Mouse (Mus musculus) small intestine, adult 2 months (tissue): Measurements from ENCODE around the gene Eif3l. TPM values are rescaled to one million over a fixed set of nuclear protein-coding genes. Genes with fewer than 3 reads are reported as not detected.

ENCODE experiments used
- H3K27ac ChIP-seq: fragments of 200-500 bp; 2 replicates; pipeline ENCODE4 v1.5.1; 2012; ENCODE audit warnings: low read depth, low read length, control low read depth, inconsistent platforms; ENCODE audit not compliant: insufficient read depth
- H3K27me3 ChIP-seq: fragments of 200-500 bp; 2 replicates; pipeline ENCODE4 v1.6.1; 2012; ENCODE audit warnings: mild to moderate bottlenecking, moderate library complexity, low read length, inconsistent platforms; ENCODE audit not compliant: control insufficient read depth, insufficient read depth
- H3K36me3 ChIP-seq: fragments of 200-500 bp; 2 replicates; pipeline ENCODE4 v1.6.1; 2012; ENCODE audit warnings: mild to moderate bottlenecking, low read length, control low read depth, inconsistent platforms; ENCODE audit not compliant: control insufficient read depth, insufficient read depth
- H3K4me1 ChIP-seq: fragments of 200-500 bp; 2 replicates; pipeline ENCODE4 v1.6.1; 2012; ENCODE audit warnings: low read length, inconsistent platforms, mixed read lengths; ENCODE audit not compliant: control insufficient read depth, insufficient read depth, insufficient read length
- H3K4me3 ChIP-seq: fragments of 200-500 bp; 2 replicates; pipeline ENCODE4 v1.5.1; 2012; ENCODE audit warnings: low read depth, mild to moderate bottlenecking, control low read depth, inconsistent platforms, low read length, moderate library complexity
- CTCF ChIP-seq: fragments of 200-500 bp; IDR thresholded peaks from 2 replicates; pipeline ENCODE4 v1.5.1; 2012; ENCODE audit warnings: low read depth, mild to moderate bottlenecking, control low read depth, inconsistent platforms, low read length, moderate library complexity, mixed read lengths; ENCODE audit not compliant: insufficient replicate concordance, insufficient read length; ENCODE audit errors: extremely low read depth
- POLR2A ChIP-seq: fragments of 200-500 bp; IDR thresholded peaks from 2 replicates; pipeline ENCODE4 v1.6.1; 2012; ENCODE audit warnings: low read depth, mild to moderate bottlenecking, control low read depth, inconsistent platforms, low read length, moderate library complexity
- WGBS: fragments of 180-500 bp; shearing (Covaris S2); methylation state at CpG from one replicate; pipeline ENCODE4 v1.1.7; 2018; 5-methylcytosine and 5-hydroxymethylcytosine counted together
- polyA plus RNA-seq: library from polyadenylated mRNA; depleted of rRNA; stranded (reverse); fragments of >200 nt; gene quantifications from 2 replicates; pipeline ENCODE4 v1.2.3, GENCODE M21; 2012

Gene Eif3l
- polyA plus RNA-seq, 1 experiment: 88.3 TPM

- Histone ChIP-seq H3K4me1 (peaks cover 7% of the 10 kb centered on the region), H3K4me3 (no peak overlapping the region), H3K27ac (no peak overlapping the region), H3K36me3 (peaks cover 29% of the 10 kb centered on the region), H3K27me3 (no peaks in the 10 kb centered on the region)
- no peak for TF ChIP-seq POLR2A
- TF ChIP-seq CTCF: no peak
- 60% methylated on average over 2 of the region's 2 CpGs for WGBS
Observed at GRCm38 (mm10) chr15:79050964-79051363, 24.0 kb upstream of the Eif3l start.

GRCm38 (mm10) chr15:79051461-79052360, 23.3 kb upstream of the Eif3l start:
- Histone ChIP-seq H3K27me3 (no peaks in the 10 kb centered on the region), H3K27ac (no peak overlapping the region), H3K36me3 (peaks cover 37% of the 10 kb centered on the region), H3K4me1 (peaks cover 7% of the 10 kb centered on the region), H3K4me3 (no peak overlapping the region)
- TF ChIP-seq CTCF (no peak), POLR2A (no peak)
- 50% methylated on average over 13 of the region's 13 CpGs for WGBS

GRCm38 (mm10) chr15:79052366-79052765, 22.6 kb upstream of the Eif3l start:
- 89% methylated on average over 2 of the region's 2 CpGs for WGBS
- H3K4me1 ChIP-seq: peaks cover 7% of the 10 kb centered on the region
- H3K27ac ChIP-seq: no peak overlapping the region
- H3K4me3 ChIP-seq: no peak overlapping the region
- TF ChIP-seq CTCF (no peak), POLR2A (no peak)
- H3K27me3 ChIP-seq: no peaks in the 10 kb centered on the region
- peaks cover 40% of the 10 kb centered on the region for H3K36me3 ChIP-seq

GRCm38 (mm10) chr15:79056601-79057000, 18.4 kb upstream of the Eif3l start:
- H3K27ac ChIP-seq: no peak overlapping the region
- peaks cover 3% of the 10 kb centered on the region for H3K4me1 ChIP-seq
- TF ChIP-seq POLR2A: no peak
- no peak for TF ChIP-seq CTCF
- WGBS: 93% methylated on average over 7 of the region's 7 CpGs
- H3K36me3 ChIP-seq: peaks cover 67% of the 10 kb centered on the region
- no peaks in the 10 kb centered on the region for H3K27me3 ChIP-seq
- H3K4me3 ChIP-seq: no peak overlapping the region

GRCm38 (mm10) chr15:79057850-79058249, 17.1 kb upstream of the Eif3l start:
- Histone ChIP-seq H3K36me3 (peaks cover 67% of the 10 kb centered on the region), H3K27ac (no peak overlapping the region), H3K27me3 (no peaks in the 10 kb centered on the region), H3K4me3 (no peak overlapping the region), H3K4me1 (peaks cover 2% of the 10 kb centered on the region; the same call in 1 of the 2 replicates)
- no peak for TF ChIP-seq POLR2A
- TF ChIP-seq CTCF: no peak
- 93% methylated on average over 6 of the region's 6 CpGs for WGBS

- TF ChIP-seq CTCF (no peak), POLR2A (no peak)
- H3K27me3 ChIP-seq: no peaks in the 10 kb centered on the region
- H3K4me1 ChIP-seq: peaks cover 8% of the 10 kb centered on the region
- H3K27ac ChIP-seq: no peak overlapping the region
- peaks cover 37% of the 10 kb centered on the region for H3K36me3 ChIP-seq
- WGBS: 57% methylated on average over 14 of the region's 14 CpGs
- no peak overlapping the region for H3K4me3 ChIP-seq
Observed at GRCm38 (mm10) chr15:79060887-79061565, 14.0 kb upstream of the Eif3l start.
